Mouse (Mus musculus) retina, adult 2 months (tissue): Measurements from ENCODE around the gene Rhd.

Experiments
- DNase-seq: peaks from one replicate; pipeline ENCODE4 v3.0.0-alpha.2; 2012; ENCODE audit warnings: low read depth, low spot score

Gene Rhd

GRCm38 (mm10) chr4:134930684-134931481, 66.5 kb downstream of the Rhd start, which contains the start of gene Syf2:
Syf2 (plus strand) TSS chr4:134930898.
- peak; percentile 89 for DNase-seq

DNA sequence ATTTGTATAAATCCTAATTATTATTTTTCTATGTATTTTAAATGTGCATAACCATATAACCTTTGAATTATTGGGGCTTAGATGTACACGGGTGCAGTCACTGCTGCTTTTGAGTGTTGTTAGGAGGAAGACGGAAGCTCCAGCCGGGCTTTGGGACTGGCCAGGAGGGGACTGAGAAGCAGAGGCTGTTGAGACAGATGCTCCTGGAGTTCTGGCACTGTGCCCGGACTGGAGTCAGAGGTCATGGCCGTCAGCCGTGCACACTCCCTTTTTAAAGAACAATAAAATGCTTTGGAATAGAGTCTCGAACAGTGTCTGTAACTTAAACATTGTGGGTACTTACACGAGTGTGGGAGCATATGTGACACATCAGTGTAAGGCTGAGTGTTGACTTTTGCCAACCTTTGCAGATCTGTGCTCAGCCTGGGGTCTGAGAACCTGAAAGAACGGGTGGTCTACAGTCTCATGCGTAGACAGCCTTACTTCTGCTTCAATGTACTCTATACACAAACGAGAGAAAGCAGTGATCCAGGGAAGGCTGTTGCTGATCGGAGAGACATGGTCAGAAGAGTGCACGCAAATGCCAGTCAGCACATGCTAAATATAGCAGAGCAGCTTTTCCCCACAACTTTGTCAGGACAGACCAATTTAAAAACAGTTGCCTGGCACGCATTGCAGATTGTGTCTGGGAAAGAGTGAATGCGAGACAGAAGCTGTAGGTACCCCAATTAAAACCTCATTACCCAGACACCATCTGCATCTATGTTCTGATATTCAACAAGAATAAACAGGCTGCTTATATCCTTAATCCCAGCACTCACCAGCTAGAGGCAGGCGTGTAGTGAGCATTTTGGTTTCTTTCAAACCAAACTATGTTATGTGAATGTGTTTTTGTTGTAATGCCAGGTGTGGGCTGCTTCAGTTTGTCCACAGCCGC, 73.2 kb downstream of the Rhd start:
- DNase-seq, result no peak

- DNase-seq, result no peak
Measured at GRCm38 (mm10) chr4:134939900-134940299, 75.6 kb downstream of the Rhd start.

- DNase-seq, result no peak
Measured at GRCm38 (mm10) chr4:134943758-134944538, 79.6 kb downstream of the Rhd start.
